In genomic region chr16:33882540-33882939, GRCm38 (mm10) we compare ENCODE assay signal across 8 mouse cellular contexts. TPM values are rescaled to one million over a fixed set of nuclear protein-coding genes. Genes with fewer than 3 reads are reported as not detected.
DNase-seq lines count a peak whose midpoint lies in the region; ATAC-seq and TF ChIP-seq lines count a peak whose summit lies in the region.

No protein-coding gene starts in this region.

- no peaks in the 10 kb centered on the region for H3K36me3 ChIP-seq in hindbrain, postnatal 0 days (ENCODE audit: insufficient read depth, low read length)
- H3K36me3 ChIP-seq in hindbrain, embryonic 10.5 days = no peaks in the 10 kb centered on the region
- H3K36me3 ChIP-seq in heart, adult 2 months (ENCODE audit: control insufficient read depth, insufficient read depth, low read length) = peaks cover 18% of the 10 kb centered on the region

- H3K27me3 ChIP-seq in hindbrain, postnatal 0 days (ENCODE audit: insufficient read depth, low read length) = no peaks in the 10 kb centered on the region
- H3K27me3 ChIP-seq in hindbrain, embryonic 10.5 days (ENCODE audit: insufficient read depth, poor library complexity, severe bottlenecking) = no peaks in the 10 kb centered on the region
- no peaks in the 10 kb centered on the region for H3K27me3 ChIP-seq in heart, adult 2 months (ENCODE audit: control insufficient read depth, insufficient read depth, low read length)

- no peak for TF ChIP-seq POLR2A in heart, adult 2 months (IDR thresholded peaks at IDR 0.05; ENCODE audit: insufficient read depth, low read depth, low read length)

- peaks cover 14% of the 10 kb centered on the region; the same call in 1 of the 2 replicates for H3K4me1 ChIP-seq in hindbrain, postnatal 0 days (ENCODE audit: insufficient read depth, low read length)
- H3K4me1 ChIP-seq in hindbrain, embryonic 10.5 days (replicated peaks) = peaks cover 36% of the 10 kb centered on the region
- peaks cover 35% of the 10 kb centered on the region for H3K4me1 ChIP-seq in heart, adult 2 months (ENCODE audit: control insufficient read depth, insufficient read depth, low read length)

- WGBS in hindbrain, postnatal 0 days = 43% methylated on average over 4 of the region's 4 CpGs
- WGBS in hindbrain, embryonic 10.5 days = 75% methylated on average over 4 of the region's 4 CpGs
- whole genome bisulfite sequencing in heart, adult 2 months = 45% methylated on average over 4 of the region's 4 CpGs

- no peaks in the 10 kb centered on the region for H3K9me3 ChIP-seq in hindbrain, postnatal 0 days (ENCODE audit: low read length)
- no peaks in the 10 kb centered on the region for H3K9me3 ChIP-seq in hindbrain, embryonic 10.5 days

- 0 out of 2 replicates have a peak, but pooled peaks have one; percentile 23 for TF ChIP-seq EP300 in heart, adult 2 months (IDR thresholded peaks at IDR 0.05; ENCODE audit: insufficient read depth, low read depth, low read length)

- TF ChIP-seq CTCF in hindbrain, postnatal 0 days (IDR thresholded peaks at IDR 0.05; ENCODE audit: low read depth) = no peak
- no peak for TF ChIP-seq CTCF in heart, adult 2 months (IDR thresholded peaks at IDR 0.05)

- peak overlapping the region; percentile 54; the same call in 1 of the 2 replicates for H3K27ac ChIP-seq in hindbrain, postnatal 0 days
- no peak overlapping the region for H3K27ac ChIP-seq in hindbrain, embryonic 10.5 days
- H3K27ac ChIP-seq in heart, adult 2 months = peak overlapping the region; percentile 72

- ATAC-seq in hindbrain, postnatal 0 days = peak; percentile 61

- no peak overlapping the region for H3K9ac ChIP-seq in hindbrain, postnatal 0 days (replicated peaks; ENCODE audit: low read length)
- H3K9ac ChIP-seq in heart, adult 2 months (ENCODE audit: low read depth, low read length) = no peak overlapping the region

- DNase-seq in hindbrain, postnatal 0 days (ENCODE audit: low spot score) = peak; percentile 60
- DNase-seq in hindbrain, embryonic 10.5 days (ENCODE audit: low spot score) = no peak
- DNase-seq in adrenal gland, postnatal 25 days = peak; percentile 31
- DNase-seq in heart, adult 2 months = peak in 1 of 2 experiments; percentile 73
- DNase-seq in kidney, postnatal 25 days = peak; percentile 50 to 73
- DNase-seq in thymus, postnatal 4 days = no peak
- no peak for DNase-seq in left cerebral cortex, adult 18-20 months (ENCODE audit: low spot score in 2 of 2)
- DNase-seq in thymus, postnatal 25 days = no peak

- H3K4me3 ChIP-seq in hindbrain, postnatal 0 days (ENCODE audit: low read length) = no peak overlapping the region
- H3K4me3 ChIP-seq in hindbrain, embryonic 10.5 days = no peak overlapping the region
- H3K4me3 ChIP-seq in heart, adult 2 months = no peak overlapping the region

- H3K79me2 ChIP-seq in heart, adult 2 months (replicated peaks; ENCODE audit: control insufficient read depth, insufficient read depth, low read length) = no peaks in the 10 kb centered on the region

- no peak overlapping the region for H3K4me2 ChIP-seq in hindbrain, postnatal 0 days (ENCODE audit: low read depth, low read length)

- intact Hi-C loops in heart, adult 2 months (cut with DNase I) = no loop called here

RNA-seq across cellular contexts. Expression of gene Itgb5, which starts 53.1 kb away (rescaled TPM):
- 46.7 and 52.8 TPM in 2 replicates for total RNA-seq in hindbrain, postnatal 0 days (2014; rRNA removed)
- 18.4 and 20.0 TPM in 2 replicates for polyA plus RNA-seq in hindbrain, postnatal 0 days (2015; fragmentation: Nextera tagmentation; extraction: Ambion mirVana)
- polyA plus RNA-seq in hindbrain, embryonic 10.5 days (2016; fragmentation: Nextera tagmentation; extraction: Ambion mirVana) = 24.2 and 30.3 TPM in 2 replicates
- total RNA-seq in adrenal gland, postnatal 25 days (2021) = 159 and 212 TPM in 2 replicates
- total RNA-seq in heart, adult 2 months (2021) = 10 to 100 TPM; 83.2 to 95.3 TPM
- polyA plus RNA-seq in heart, adult 2 months (2012; rRNA removed) = 95.7 and 123 TPM in 2 replicates
- 10 to 100 TPM; 38.0 to 40.3 TPM for total RNA-seq in left cerebral cortex, adult 18-20 months (2021)

Comparison
In these comparisons a context has a peak if more than half of its experiments do, and no peak if none do; other contexts are left out.
1. DNase-seq: peak in hindbrain, postnatal 0 days (single experiment), adrenal gland, postnatal 25 days (single experiment) and kidney, postnatal 25 days (2 of 2); none in hindbrain, embryonic 10.5 days (single experiment), thymus, postnatal 4 days (single experiment), left cerebral cortex, adult 18-20 months (0 of 2) and thymus, postnatal 25 days (single experiment).